In the genomic region with DNA sequence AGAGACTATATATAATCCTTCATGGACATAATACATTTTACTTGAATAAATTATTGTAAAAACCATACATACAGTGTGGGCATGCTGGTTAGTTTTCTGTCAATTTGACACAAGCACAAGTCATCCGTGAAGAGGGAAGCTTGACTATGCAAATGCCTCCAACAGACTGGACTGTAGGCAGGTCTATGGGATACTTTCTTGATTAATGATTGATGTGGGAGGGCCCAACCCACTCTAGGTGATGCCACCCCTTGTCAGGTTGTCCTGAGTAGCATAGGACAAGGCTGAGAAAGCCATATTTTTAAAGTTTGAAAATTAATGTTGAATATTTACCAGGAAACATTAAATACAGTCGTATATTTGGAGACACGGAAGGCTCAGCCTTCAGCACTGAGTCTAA, we compare ENCODE assay signal across 30 mouse cellular contexts. TPM values are rescaled to one million over a fixed set of nuclear protein-coding genes. Genes with fewer than 3 reads are reported as not detected.
"Had no signal": no experiment of that assay in that cellular context is flagged by ENCODE, and none has a peak within 500 bp of the region (broad histone marks: within the 10 kb centered on the region; RNA-seq: fewer than 3 reads in every experiment).

No protein-coding gene starts in this region.

- H3K4me2 ChIP-seq: heart, embryonic 11.5 days; heart, embryonic 13.5 days; heart, embryonic 15.5 days; hindbrain, embryonic 12.5 days; hindbrain, embryonic 14.5 days; intestine, embryonic 15.5 days; limb, embryonic 12.5 days; liver, embryonic 11.5 days; liver, embryonic 13.5 days; liver, embryonic 15.5 days had no signal

- H3K36me3 ChIP-seq: heart, embryonic 13.5 days; heart, embryonic 15.5 days; hindbrain, embryonic 10.5 days; hindbrain, embryonic 12.5 days; intestine, embryonic 15.5 days; limb, embryonic 10.5 days; limb, embryonic 12.5 days; liver, embryonic 13.5 days; liver, embryonic 15.5 days had no signal

- H3K9ac ChIP-seq: heart, embryonic 13.5 days; heart, embryonic 15.5 days; hindbrain, embryonic 12.5 days; hindbrain, embryonic 14.5 days; intestine, embryonic 15.5 days; limb, embryonic 12.5 days; liver, embryonic 13.5 days; liver, embryonic 15.5 days; liver, postnatal 0 days had no signal

- H3K27ac ChIP-seq: gastrocnemius, adult 2 months; heart, adult 2 months; heart, embryonic 13.5 days; heart, embryonic 15.5 days; hindbrain, embryonic 10.5 days; hindbrain, embryonic 12.5 days; hindbrain, embryonic 14.5 days; intestine, embryonic 15.5 days; layer of hippocampus, adult 2 months; left cerebral cortex, adult 2 months; limb, embryonic 10.5 days; limb, embryonic 12.5 days; liver, embryonic 13.5 days; liver, embryonic 15.5 days had no signal

- H3K4me3 ChIP-seq: gastrocnemius, adult 2 months; heart, adult 2 months; heart, embryonic 13.5 days; heart, embryonic 15.5 days; hindbrain, embryonic 10.5 days; hindbrain, embryonic 12.5 days; intestine, embryonic 15.5 days; layer of hippocampus, adult 2 months; left cerebral cortex, adult 2 months; limb, embryonic 10.5 days; limb, embryonic 12.5 days; liver, embryonic 13.5 days; liver, embryonic 15.5 days had no signal

- ATAC-seq: forebrain, embryonic 16.5 days; hindbrain, embryonic 16.5 days; inflammation-experienced regulatory T-cells, adult 6 months; intestine, embryonic 15.5 days; intestine, postnatal 0 days; liver, postnatal 0 days had no signal

- H3K4me1 ChIP-seq: heart, embryonic 13.5 days; heart, embryonic 15.5 days; hindbrain, embryonic 10.5 days; hindbrain, embryonic 12.5 days; intestine, embryonic 15.5 days; limb, embryonic 10.5 days; limb, embryonic 12.5 days; liver, embryonic 13.5 days; liver, embryonic 15.5 days had no signal

- H3K9me3 ChIP-seq: heart, embryonic 13.5 days; heart, embryonic 15.5 days; hindbrain, embryonic 10.5 days; hindbrain, embryonic 12.5 days; intestine, embryonic 15.5 days; limb, embryonic 10.5 days; limb, embryonic 12.5 days; liver, embryonic 13.5 days; liver, embryonic 15.5 days had no signal

- H3K27me3 ChIP-seq: heart, embryonic 13.5 days; heart, embryonic 15.5 days; hindbrain, embryonic 12.5 days; intestine, embryonic 15.5 days; limb, embryonic 12.5 days; liver, embryonic 13.5 days; liver, embryonic 15.5 days had no signal

- DNase-seq: gastrocnemius, adult 2 months; gastrocnemius, postnatal 10 days; gastrocnemius, postnatal 25 days; heart, adult 2 months; heart, postnatal 14 days; heart, postnatal 4 days; kidney, postnatal 14 days; liver; liver, embryonic 13.5 days; liver, postnatal 0 days had no signal

RNA-seq across cellular contexts. Expression of gene BC051665, which starts 5.6 kb away (rescaled TPM):
- polyA plus RNA-seq: forebrain, embryonic 16.5 days; frontal cortex, adult 2 months; heart, adult 2 months; heart, embryonic 11.5 days; heart, embryonic 13.5 days; heart, embryonic 15.5 days; heart, postnatal 0 days; hindbrain, embryonic 10.5 days; hindbrain, embryonic 12.5 days; hindbrain, embryonic 14.5 days; hindbrain, embryonic 16.5 days; inflammation-experienced regulatory T-cells, adult 6 months; intestine, embryonic 15.5 days; intestine, postnatal 0 days; limb, embryonic 10.5 days; limb, embryonic 12.5 days; limb, embryonic 14.5 days; liver, embryonic 11.5 days; liver, embryonic 13.5 days; liver, embryonic 15.5 days; liver, postnatal 0 days had no signal

RNA-seq across cellular contexts. Expression of gene Ctsll3, which starts 22.1 kb away (rescaled TPM):
- polyA plus RNA-seq: forebrain, embryonic 16.5 days; frontal cortex, adult 2 months; heart, adult 2 months; heart, embryonic 11.5 days; heart, embryonic 13.5 days; heart, embryonic 15.5 days; heart, postnatal 0 days; hindbrain, embryonic 10.5 days; hindbrain, embryonic 12.5 days; hindbrain, embryonic 14.5 days; hindbrain, embryonic 16.5 days; inflammation-experienced regulatory T-cells, adult 6 months; intestine, embryonic 15.5 days; intestine, postnatal 0 days; limb, embryonic 10.5 days; limb, embryonic 12.5 days; liver, embryonic 11.5 days; liver, embryonic 13.5 days; liver, embryonic 15.5 days; liver, postnatal 0 days had no signal
